Mouse (Mus musculus) liver, embryonic 13.5 days (tissue): ENCODE measurements around the gene Dpp3. TPM values are rescaled to one million over a fixed set of nuclear protein-coding genes. Genes with fewer than 3 reads are reported as not detected.

Experiments used
- polyA plus RNA-seq: library from polyadenylated mRNA; unstranded; fragments of >200 nt; fragmentation: Nextera tagmentation; extraction: Ambion mirVana; gene quantifications from 2 replicates; pipeline ENCODE4 v1.2.1, GENCODE M21; 2015

Dpp3 gene
- polyA plus RNA-seq, 1 experiment from 2014 or later = 59.5 TPM

Other genes starting within 250 kb of the Dpp3 start
- 0.79 TPM in 1 of 2 replicates, not detected in the other for gene Gm960, start 229.6 kb downstream of the Dpp3 start, polyA plus RNA-seq
- gene Sptbn2, start 217.1 kb downstream of the Dpp3 start, polyA plus RNA-seq = 0.09 and 0.13 TPM in 2 replicates
- 14.6 and 17.5 TPM in 2 replicates for gene Rbm4b, start 171.8 kb downstream of the Dpp3 start, polyA plus RNA-seq
- 26.0 and 26.5 TPM in 2 replicates for gene Rbm4, start 134.4 kb downstream of the Dpp3 start, polyA plus RNA-seq
- gene Gm21992, start 116.7 kb downstream of the Dpp3 start, polyA plus RNA-seq = 18.5 and 20.7 TPM in 2 replicates
- gene Rbm14, start 116.7 kb downstream of the Dpp3 start, polyA plus RNA-seq = 38.6 and 49.4 TPM in 2 replicates
- 40.7 and 41.2 TPM in 2 replicates for gene Ccs, start 89.0 kb downstream of the Dpp3 start, polyA plus RNA-seq
- 0.06 TPM in 1 of 2 replicates, not detected in the other for gene Ccdc87, start 88.9 kb downstream of the Dpp3 start, polyA plus RNA-seq
- gene Ctsf, start 73.2 kb downstream of the Dpp3 start, polyA plus RNA-seq = 23.6 and 25.3 TPM in 2 replicates
- 0.74 and 0.82 TPM in 2 replicates for gene Actn3, start 50.4 kb downstream of the Dpp3 start, polyA plus RNA-seq
- gene Zdhhc24, start 49.6 kb downstream of the Dpp3 start, polyA plus RNA-seq = 11.2 and 11.5 TPM in 2 replicates
- gene Bbs1, start 21.7 kb downstream of the Dpp3 start, polyA plus RNA-seq = 0.80 and 1.1 TPM in 2 replicates
- gene Peli3, start 14.8 kb upstream of the Dpp3 start, polyA plus RNA-seq = 0.10 and 0.13 TPM in 2 replicates
- 67.6 and 80.0 TPM in 2 replicates for gene Mrpl11, start 33.9 kb upstream of the Dpp3 start, polyA plus RNA-seq
- gene Npas4, start 62.0 kb upstream of the Dpp3 start, polyA plus RNA-seq = not detected in 2 replicates
- gene Slc29a2, start 95.6 kb upstream of the Dpp3 start, polyA plus RNA-seq = 1.7 and 2.3 TPM in 2 replicates
- gene B4gat1, start 110.5 kb upstream of the Dpp3 start, polyA plus RNA-seq = 9.3 and 10.9 TPM in 2 replicates
- 0.70 TPM in 1 of 2 replicates, not detected in the other for gene AC124502.3, start 110.6 kb upstream of the Dpp3 start, polyA plus RNA-seq
- gene Brms1, start 113.1 kb upstream of the Dpp3 start, polyA plus RNA-seq = 34.8 and 35.1 TPM in 2 replicates
- gene Rin1, start 122.2 kb upstream of the Dpp3 start, polyA plus RNA-seq = 0.33 and 0.36 TPM in 2 replicates
- 3.1 and 3.7 TPM in 2 replicates for gene Cd248, start 139.8 kb upstream of the Dpp3 start, polyA plus RNA-seq
- 0.49 and 0.89 TPM in 2 replicates for gene Tmem151a, start 157.2 kb upstream of the Dpp3 start, polyA plus RNA-seq
- 45.5 and 46.6 TPM in 2 replicates for gene Yif1a, start 160.3 kb upstream of the Dpp3 start, polyA plus RNA-seq
- gene Cnih2, start 170.2 kb upstream of the Dpp3 start, polyA plus RNA-seq = 1.3 and 1.4 TPM in 2 replicates
- 96.4 and 102 TPM in 2 replicates for gene Rab1b, start 178.8 kb upstream of the Dpp3 start, polyA plus RNA-seq
- 2.3 and 2.9 TPM in 2 replicates for gene Klc2, start 190.3 kb upstream of the Dpp3 start, polyA plus RNA-seq